Comparison of ENCODE assay signal across 8 mouse cellular contexts in genomic region chr10:81481605-81482532, GRCm38 (mm10). TPM values are rescaled to one million over a fixed set of nuclear protein-coding genes. Genes with fewer than 3 reads are reported as not detected.
DNase-seq lines count a peak whose midpoint lies in the region; ATAC-seq and TF ChIP-seq lines count a peak whose summit lies in the region.

No protein-coding gene starts in this region.

- H3K4me1 ChIP-seq in heart, embryonic 11.5 days (ENCODE audit: control insufficient read depth, insufficient read depth, low read length), result peaks cover 6% of the 10 kb centered on the region; the same call in 1 of the 2 replicates
- H3K4me1 ChIP-seq in CH12.LX (ENCODE audit: control insufficient read depth in 1 of 2, insufficient read depth in 2 of 2), result peaks cover 3 to 4% of the 10 kb centered on the region in 2 experiments; a peak in 3 of 4 replicates
- no peaks in the 10 kb centered on the region for H3K4me1 ChIP-seq in embryonic fibroblast, embryonic 13.5 days (ENCODE audit: control insufficient read depth, insufficient read depth, low read length)
- no peaks in the 10 kb centered on the region for H3K4me1 ChIP-seq in limb, embryonic 14.5 days (ENCODE audit: control insufficient read depth, insufficient read depth, low read length)
- no peaks in the 10 kb centered on the region for H3K4me1 ChIP-seq in stomach, postnatal 0 days (replicated peaks; ENCODE audit: control insufficient read depth, insufficient read depth)

- H3K9ac ChIP-seq in heart, embryonic 11.5 days (ENCODE audit: low read depth, low read length), result 0 out of 2 replicates have a peak overlapping the region, but pooled peaks have one; percentile 29
- 0 out of 2 replicates have a peak overlapping the region, but pooled peaks have one; percentile 12 for H3K9ac ChIP-seq in CH12.LX (ENCODE audit: insufficient read depth, low read depth)
- peak overlapping the region; percentile 55 for H3K9ac ChIP-seq in limb, embryonic 14.5 days (ENCODE audit: low read depth, low read length, severe bottlenecking)
- peak overlapping the region; percentile 47 for H3K9ac ChIP-seq in stomach, postnatal 0 days (ENCODE audit: low read length)

- no peak for TF ChIP-seq CTCF in CH12.LX (conservative IDR thresholded peaks at IDR 0.05 in 1 of 2, IDR thresholded peaks at IDR 0.05 in 1 of 2; ENCODE audit: low read depth in 2 of 2, low read length in 2 of 2)
- TF ChIP-seq CTCF in embryonic fibroblast, embryonic 13.5 days (IDR thresholded peaks at IDR 0.05; ENCODE audit: borderline replicate concordance, insufficient read depth, low read length), result no peak
- TF ChIP-seq CTCF in stomach, postnatal 0 days (IDR thresholded peaks at IDR 0.05; ENCODE audit: low read depth), result no peak

- TF ChIP-seq RAD21 in CH12.LX (IDR thresholded peaks at IDR 0.05; ENCODE audit: low read depth, low read length), result no peak

- H3K4me3 ChIP-seq in heart, embryonic 11.5 days (ENCODE audit: low read depth, low read length), result peak overlapping the region; percentile 44
- H3K4me3 ChIP-seq in CH12.LX (replicated peaks in 1 of 3; ENCODE audit: low read depth in 2 of 3, low read length in 2 of 3, poor library complexity in 1 of 3), result peak overlapping the region in 1 of 3 experiments; percentile 43
- peak overlapping the region; percentile 51 for H3K4me3 ChIP-seq in embryonic fibroblast, embryonic 13.5 days (ENCODE audit: insufficient read depth, low read length)
- H3K4me3 ChIP-seq in limb, embryonic 14.5 days (replicated peaks; ENCODE audit: low read length), result peak overlapping the region; percentile 48
- peak overlapping the region; percentile 40 for H3K4me3 ChIP-seq in stomach, postnatal 0 days (ENCODE audit: low read depth, low read length)

- peaks cover 41% of the 10 kb centered on the region for H3K27me3 ChIP-seq in heart, embryonic 11.5 days (ENCODE audit: control insufficient read depth, insufficient read depth, low read length)
- H3K27me3 ChIP-seq in CH12.LX (replicated peaks), result peaks cover 50% of the 10 kb centered on the region
- H3K27me3 ChIP-seq in limb, embryonic 14.5 days (ENCODE audit: control insufficient read depth, insufficient read depth, low read length), result peaks cover 20% of the 10 kb centered on the region
- no peaks in the 10 kb centered on the region; the same call in 1 of the 2 replicates for H3K27me3 ChIP-seq in stomach, postnatal 0 days (ENCODE audit: control insufficient read depth, insufficient read depth, low read length)

- H3K27ac ChIP-seq in heart, embryonic 11.5 days (ENCODE audit: low read depth, low read length), result no peak overlapping the region
- H3K27ac ChIP-seq in CH12.LX (ENCODE audit: insufficient read depth, low read depth), result no peak overlapping the region
- H3K27ac ChIP-seq in embryonic fibroblast, embryonic 13.5 days (ENCODE audit: insufficient read depth, low read length), result no peak overlapping the region
- H3K27ac ChIP-seq in limb, embryonic 14.5 days (replicated peaks; ENCODE audit: low read depth, low read length), result no peak overlapping the region
- no peak overlapping the region for H3K27ac ChIP-seq in stomach, postnatal 0 days (replicated peaks)

- dilution Hi-C loops in CH12.LX (cut with MboI; ENCODE audit: extremely low pct_ligation_motif_present, extremely low pct_unique_long_range_greater_than_20kb, low sequenced_read_pairs), result no loop called here

- in situ Hi-C loops in CH12.LX (cut with MboI; ENCODE audit: low pct_ligation_motif_present, low pct_unique_long_range_greater_than_20kb, low sequenced_read_pairs), result no loop called here

- TF ChIP-seq POLR2A in CH12.LX (IDR thresholded peaks at IDR 0.05; ENCODE audit: low read depth, low read length), result no peak
- no peak for TF ChIP-seq POLR2A in embryonic fibroblast, embryonic 13.5 days (IDR thresholded peaks at IDR 0.05; ENCODE audit: low read depth, low read length)
- no peak for TF ChIP-seq POLR2A in limb, embryonic 14.5 days (IDR thresholded peaks at IDR 0.05; ENCODE audit: borderline replicate concordance, extremely low read depth, insufficient read depth, insufficient read length)

- 0 out of 2 replicates have a peak, but pooled peaks have one; percentile 14 for ATAC-seq in heart, embryonic 11.5 days (replicated peaks; ENCODE audit: insufficient number of reproducible peaks, low FRiP score, low TSS enrichment)
- 0 out of 2 replicates have a peak, but pooled peaks have one; percentile 3 for ATAC-seq in limb, embryonic 14.5 days (ENCODE audit: low FRiP score, low read depth)
- 0 out of 2 replicates have a peak, but pooled peaks have one; percentile 2 for ATAC-seq in stomach, postnatal 0 days (ENCODE audit: low FRiP score, low TSS enrichment)

- TF ChIP-seq EP300 in CH12.LX (IDR thresholded peaks at IDR 0.05; ENCODE audit: low read length), result no peak
- no peak for TF ChIP-seq EP300 in stomach, postnatal 0 days (optimal IDR thresholded peaks at IDR 0.05)

- H3K36me3 ChIP-seq in heart, embryonic 11.5 days (ENCODE audit: control insufficient read depth, insufficient read depth, low read length), result peaks cover 5% of the 10 kb centered on the region; the same call in 1 of the 2 replicates
- peaks cover 9 to 16% of the 10 kb centered on the region in 2 experiments for H3K36me3 ChIP-seq in CH12.LX (replicated peaks in 1 of 2; ENCODE audit: control insufficient read depth in 1 of 2, insufficient read depth in 1 of 2, low read length in 1 of 2)
- H3K36me3 ChIP-seq in limb, embryonic 14.5 days (ENCODE audit: control insufficient read depth, insufficient read depth, low read length), result peaks cover 6% of the 10 kb centered on the region; the same call in 1 of the 2 replicates
- H3K36me3 ChIP-seq in stomach, postnatal 0 days (ENCODE audit: control insufficient read depth, insufficient read depth, low read length), result no peaks in the 10 kb centered on the region

- no peaks in the 10 kb centered on the region for H3K9me3 ChIP-seq in heart, embryonic 11.5 days (replicated peaks; ENCODE audit: control insufficient read depth, low read length)
- no peaks in the 10 kb centered on the region for H3K9me3 ChIP-seq in CH12.LX (replicated peaks; ENCODE audit: low read length)
- H3K9me3 ChIP-seq in limb, embryonic 14.5 days (ENCODE audit: control insufficient read depth, low read length), result no peaks in the 10 kb centered on the region
- H3K9me3 ChIP-seq in stomach, postnatal 0 days (ENCODE audit: control insufficient read depth, low read length), result no peaks in the 10 kb centered on the region

- H3K4me2 ChIP-seq in heart, embryonic 11.5 days, result peak overlapping the region; percentile 85
- peak overlapping the region; percentile 80 for H3K4me2 ChIP-seq in CH12.LX (ENCODE audit: insufficient read depth, low read depth, poor library complexity, severe bottlenecking)
- peak overlapping the region; percentile 83 for H3K4me2 ChIP-seq in limb, embryonic 14.5 days (replicated peaks; ENCODE audit: low read depth, low read length, severe bottlenecking)
- peak overlapping the region; percentile 79 for H3K4me2 ChIP-seq in stomach, postnatal 0 days (replicated peaks; ENCODE audit: low read depth)

- no peak for DNase-seq in heart, adult 9 months (ENCODE audit: low spot score in 2 of 2)
- no peak for DNase-seq in CH12.LX (ENCODE audit: extremely low read depth)
- no peak for DNase-seq in limb, embryonic 14.5 days (ENCODE audit: low spot score)
- no peak for DNase-seq in stomach, postnatal 0 days (ENCODE audit: low spot score)
- no peak for DNase-seq in urinary bladder, adult 2 months (ENCODE audit: low spot score)
- no peak for DNase-seq in spleen, postnatal 14 days (ENCODE audit: low spot score in 2 of 2)

- WGBS in heart, embryonic 11.5 days (ENCODE audit: insufficient replicate concordance), result 5% methylated on average over 35 of the region's 35 CpGs
- 3% methylated on average over 35 of the region's 35 CpGs for WGBS in limb, embryonic 14.5 days
- 3% methylated on average over 32 of the region's 35 CpGs for WGBS in stomach, postnatal 0 days

- no peaks in the 10 kb centered on the region for H3K79me2 ChIP-seq in CH12.LX (replicated peaks; ENCODE audit: control insufficient read depth, extremely low read depth, insufficient read depth, poor library complexity, severe bottlenecking)

RNA-seq across cellular contexts. Expression of gene Celf5, which starts 0.6 kb away (rescaled TPM):
- polyA plus RNA-seq in heart, embryonic 11.5 days (2014; fragmentation: Nextera tagmentation; extraction: Ambion mirVana), result 0.19 and 0.31 TPM in 2 replicates
- total RNA-seq in CH12.LX (2012; rRNA removed), result 0.08 and 0.17 TPM in 2 replicates
- total RNA-seq in CH12.LX (2014; rRNA removed), result not detected in 2 replicates
- polyA plus RNA-seq in CH12.LX (2012; ENCODE audit: insufficient read length, low read depth), result 0.07 and 0.12 TPM in 2 replicates
- 4.4 and 4.5 TPM in 2 replicates for polyA plus RNA-seq in embryonic fibroblast, embryonic 13.5 days (2011; ENCODE audit: insufficient read length, low read depth, missing spikeins)
- 5.9 and 7.9 TPM in 2 replicates for polyA plus RNA-seq in limb, embryonic 14.5 days (2012; rRNA removed)
- polyA plus RNA-seq in limb, embryonic 14.5 days (2014; fragmentation: Nextera tagmentation; extraction: Ambion mirVana), result 0.85 and 1.6 TPM in 2 replicates
- 0.62 TPM in 2 replicates for polyA plus RNA-seq in stomach, postnatal 0 days (2015; fragmentation: Nextera tagmentation; extraction: Ambion mirVana)
- 0.44 and 0.49 TPM in 2 replicates for polyA plus RNA-seq in urinary bladder, adult 2 months (2012; rRNA removed)

RNA-seq across cellular contexts. Expression of gene Ncln, which starts 14.3 kb away (rescaled TPM):
- polyA plus RNA-seq in heart, embryonic 11.5 days (2014; fragmentation: Nextera tagmentation; extraction: Ambion mirVana), result 40.9 and 49.0 TPM in 2 replicates
- total RNA-seq in CH12.LX (2012; rRNA removed), result 99.5 and 104 TPM in 2 replicates
- total RNA-seq in CH12.LX (2014; rRNA removed), result 41.5 and 41.7 TPM in 2 replicates
- 80.5 and 89.5 TPM in 2 replicates for polyA plus RNA-seq in CH12.LX (2012; ENCODE audit: insufficient read length, low read depth)
- polyA plus RNA-seq in embryonic fibroblast, embryonic 13.5 days (2011; ENCODE audit: insufficient read length, low read depth, missing spikeins), result 61.5 and 62.8 TPM in 2 replicates
- polyA plus RNA-seq in limb, embryonic 14.5 days (2012; rRNA removed), result 218 and 324 TPM in 2 replicates
- 76.4 and 89.7 TPM in 2 replicates for polyA plus RNA-seq in limb, embryonic 14.5 days (2014; fragmentation: Nextera tagmentation; extraction: Ambion mirVana)
- 37.0 and 38.3 TPM in 2 replicates for polyA plus RNA-seq in stomach, postnatal 0 days (2015; fragmentation: Nextera tagmentation; extraction: Ambion mirVana)
- polyA plus RNA-seq in urinary bladder, adult 2 months (2012; rRNA removed), result 79.9 and 89.6 TPM in 2 replicates

RNA-seq across cellular contexts. Expression of gene S1pr4, which starts 18.1 kb away (rescaled TPM):
- polyA plus RNA-seq in heart, embryonic 11.5 days (2014; fragmentation: Nextera tagmentation; extraction: Ambion mirVana), result 0.56 and 0.79 TPM in 2 replicates
- total RNA-seq in CH12.LX (2012; rRNA removed), result 0.25 and 0.30 TPM in 2 replicates
- not detected in 2 replicates for total RNA-seq in CH12.LX (2014; rRNA removed)
- 0.16 and 0.19 TPM in 2 replicates for polyA plus RNA-seq in CH12.LX (2012; ENCODE audit: insufficient read length, low read depth)
- not detected in 2 replicates for polyA plus RNA-seq in embryonic fibroblast, embryonic 13.5 days (2011; ENCODE audit: insufficient read length, low read depth, missing spikeins)
- polyA plus RNA-seq in limb, embryonic 14.5 days (2012; rRNA removed), result 0.50 and 0.79 TPM in 2 replicates
- polyA plus RNA-seq in limb, embryonic 14.5 days (2014; fragmentation: Nextera tagmentation; extraction: Ambion mirVana), result 0.23 and 0.66 TPM in 2 replicates
- 1.0 and 1.5 TPM in 2 replicates for polyA plus RNA-seq in stomach, postnatal 0 days (2015; fragmentation: Nextera tagmentation; extraction: Ambion mirVana)
- 2.2 and 2.3 TPM in 2 replicates for polyA plus RNA-seq in urinary bladder, adult 2 months (2012; rRNA removed)

RNA-seq across cellular contexts. Expression of gene Nfic, which starts 26.4 kb away (rescaled TPM):
- polyA plus RNA-seq in heart, embryonic 11.5 days (2014; fragmentation: Nextera tagmentation; extraction: Ambion mirVana), result 28.1 and 29.8 TPM in 2 replicates
- total RNA-seq in CH12.LX (2012; rRNA removed) (4.4 and 4.7 TPM in 2 replicates), CH12.LX (2014; rRNA removed) (0.07 and 0.34 TPM in 2 replicates)
- 3.8 and 4.0 TPM in 2 replicates for polyA plus RNA-seq in CH12.LX (2012; ENCODE audit: insufficient read length, low read depth)
- 64.3 and 84.8 TPM in 2 replicates for polyA plus RNA-seq in embryonic fibroblast, embryonic 13.5 days (2011; ENCODE audit: insufficient read length, low read depth, missing spikeins)
- polyA plus RNA-seq in limb, embryonic 14.5 days (2012; rRNA removed), result 38.1 and 56.4 TPM in 2 replicates
- polyA plus RNA-seq in limb, embryonic 14.5 days (2014; fragmentation: Nextera tagmentation; extraction: Ambion mirVana), result 97.3 and 98.9 TPM in 2 replicates
- 40.4 and 42.4 TPM in 2 replicates for polyA plus RNA-seq in stomach, postnatal 0 days (2015; fragmentation: Nextera tagmentation; extraction: Ambion mirVana)
- polyA plus RNA-seq in urinary bladder, adult 2 months (2012; rRNA removed), result 28.4 and 67.0 TPM in 2 replicates

RNA-seq across cellular contexts. Expression of gene Gna15, which starts 42.2 kb away (rescaled TPM):
- 2.5 and 3.4 TPM in 2 replicates for polyA plus RNA-seq in heart, embryonic 11.5 days (2014; fragmentation: Nextera tagmentation; extraction: Ambion mirVana)
- total RNA-seq in CH12.LX (2012; rRNA removed), result 9.9 and 10.0 TPM in 2 replicates
- total RNA-seq in CH12.LX (2014; rRNA removed), result 5.2 and 5.5 TPM in 2 replicates
- polyA plus RNA-seq in CH12.LX (2012; ENCODE audit: insufficient read length, low read depth), result 4.9 and 5.2 TPM in 2 replicates
- polyA plus RNA-seq in embryonic fibroblast, embryonic 13.5 days (2011; ENCODE audit: insufficient read length, low read depth, missing spikeins), result 0.83 TPM in 1 of 2 replicates, not detected in the other
- 3.7 and 3.8 TPM in 2 replicates for polyA plus RNA-seq in limb, embryonic 14.5 days (2012; rRNA removed)
- polyA plus RNA-seq in limb, embryonic 14.5 days (2014; fragmentation: Nextera tagmentation; extraction: Ambion mirVana), result 3.4 and 3.8 TPM in 2 replicates
- polyA plus RNA-seq in stomach, postnatal 0 days (2015; fragmentation: Nextera tagmentation; extraction: Ambion mirVana), result 9.8 and 10.1 TPM in 2 replicates
- 16.1 and 16.2 TPM in 2 replicates for polyA plus RNA-seq in urinary bladder, adult 2 months (2012; rRNA removed)
